ENCODE assay signal across 1 mouse cellular context in the genomic region with DNA sequence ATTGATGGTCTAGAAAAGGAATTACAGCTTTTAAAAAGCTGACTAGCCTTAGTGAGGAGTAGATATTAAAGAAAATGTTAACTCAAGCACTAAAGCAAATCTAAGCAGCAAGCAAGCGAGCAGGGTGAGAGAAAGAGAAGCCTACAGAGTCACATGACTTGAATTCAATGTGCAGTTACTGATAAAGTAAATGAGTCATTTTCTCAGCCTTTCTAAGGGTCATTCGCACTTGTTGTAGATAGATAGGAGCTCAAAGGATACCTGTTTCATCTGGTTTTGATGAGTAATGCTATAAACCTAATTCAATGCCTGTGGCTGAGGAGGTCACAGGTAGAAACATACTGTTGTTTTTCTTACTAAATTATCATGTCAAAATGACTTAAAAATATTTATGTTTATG.
TF ChIP-seq lines count a peak whose summit lies in the region.

No protein-coding gene starts in this region.

TF ChIP-seq in MEL, 35 proteins besides CTCF, POLR2A, EP300 and RAD21 (continued from another document):
- TF ChIP-seq SIN3A (IDR thresholded peaks at IDR 0.05; ENCODE audit: low read length): no peak
- no peak for TF ChIP-seq MAZ (IDR thresholded peaks at IDR 0.05; ENCODE audit: low read depth, low read length)
- TF ChIP-seq ZC3H11A (IDR thresholded peaks at IDR 0.05; ENCODE audit: low read depth, low read length): no peak
- no peak for TF ChIP-seq GABPA (IDR thresholded peaks at IDR 0.05; ENCODE audit: low read depth, low read length)
- TF ChIP-seq MYB (IDR thresholded peaks at IDR 0.05; ENCODE audit: low read depth, low read length): no peak
- TF ChIP-seq KAT2A (conservative IDR thresholded peaks at IDR 0.05; ENCODE audit: low read depth, low read length): no peak
- TF ChIP-seq POLR2AphosphoS2 (IDR thresholded peaks at IDR 0.05; ENCODE audit: low read length): no peak
- TF ChIP-seq POLR2AphosphoS5 (IDR thresholded peaks at IDR 0.05; ENCODE audit: borderline replicate concordance, low read depth, low read length): no peak
- TF ChIP-seq SMC3 (IDR thresholded peaks at IDR 0.05; ENCODE audit: low read depth, low read length): no peak
- peak; percentile 25; the same call in 1 of the 2 replicates for TF ChIP-seq TAL1 (IDR thresholded peaks at IDR 0.05; ENCODE audit: low read length)
- no peak for TF ChIP-seq NRF1 (IDR thresholded peaks at IDR 0.05; ENCODE audit: insufficient read depth, low read depth, low read length, poor library complexity, severe bottlenecking)
- TF ChIP-seq USF1 (IDR thresholded peaks at IDR 0.05; ENCODE audit: low read depth, low read length): peak; percentile 79
- TF ChIP-seq MXI1 (IDR thresholded peaks at IDR 0.05; ENCODE audit: low read depth, low read length): no peak
- no peak for TF ChIP-seq NELFE (IDR thresholded peaks at IDR 0.05; ENCODE audit: low read depth, low read length)
- TF ChIP-seq MAX (IDR thresholded peaks at IDR 0.05; ENCODE audit: low read length): no peak
- no peak for TF ChIP-seq CHD1 (IDR thresholded peaks at IDR 0.05; ENCODE audit: low read depth, low read length)
- TF ChIP-seq ETS1 (IDR thresholded peaks at IDR 0.05; ENCODE audit: low read depth, low read length): 0 out of 2 replicates have a peak, but pooled peaks have one; percentile 36
- TF ChIP-seq ZMIZ1 (IDR thresholded peaks at IDR 0.05; ENCODE audit: low read depth, low read length): no peak
- peak; percentile 70; the same call in 1 of the 2 replicates for TF ChIP-seq JUND (IDR thresholded peaks at IDR 0.05; ENCODE audit: low read depth, low read length)
- 0 out of 2 replicates have a peak, but pooled peaks have one; percentile 49 for TF ChIP-seq BHLHE40 (IDR thresholded peaks at IDR 0.05; ENCODE audit: borderline replicate concordance, low read depth, low read length)
- 0 out of 4 replicates have a peak, but pooled peaks of 1 of the 2 experiments have one; percentile 25 for TF ChIP-seq USF2 (IDR thresholded peaks at IDR 0.05; ENCODE audit: borderline replicate concordance in 1 of 2, insufficient read depth in 1 of 2, low read depth in 1 of 2, low read length in 2 of 2)
- TF ChIP-seq TBP (IDR thresholded peaks at IDR 0.05; ENCODE audit: low read depth, low read length): no peak
- no peak for TF ChIP-seq MEF2A (IDR thresholded peaks at IDR 0.05; ENCODE audit: extremely low read depth, insufficient replicate concordance, low read depth, low read length, poor library complexity, severe bottlenecking)
- peak; percentile 68 for TF ChIP-seq GATA1 (IDR thresholded peaks at IDR 0.05; ENCODE audit: low read depth, low read length)
- TF ChIP-seq TCF12 (IDR thresholded peaks at IDR 0.05; ENCODE audit: low read depth, low read length): peak; percentile 36; the same call in 1 of the 2 replicates
- TF ChIP-seq UBTF (IDR thresholded peaks at IDR 0.05; ENCODE audit: borderline replicate concordance, insufficient read depth, low read depth, low read length): no peak
- no peak for TF ChIP-seq HCFC1 (IDR thresholded peaks at IDR 0.05; ENCODE audit: low read depth, low read length)
- TF ChIP-seq RCOR1 (IDR thresholded peaks at IDR 0.05; ENCODE audit: low read depth, low read length): no peak
- no peak for TF ChIP-seq ZKSCAN1 (IDR thresholded peaks at IDR 0.05; ENCODE audit: low read depth, low read length)
- no peak for TF ChIP-seq ZNF384 (IDR thresholded peaks at IDR 0.05; ENCODE audit: low read depth, low read length)
- TF ChIP-seq ELF1 (IDR thresholded peaks at IDR 0.05; ENCODE audit: low read depth, low read length): no peak
- TF ChIP-seq MAFK (IDR thresholded peaks at IDR 0.05; ENCODE audit: borderline replicate concordance, low read depth, low read length): no peak
